Mouse (Mus musculus) liver, adult (tissue): ENCODE data around the gene Umod.
A peak's percentile ranks its signal among the peaks of the same experiment; 100 is the strongest.

ENCODE experiments used
- GATA4 ChIP-seq: IDR thresholded peaks from 2 replicates; pipeline ENCODE4 v1.6.1; 2014; ENCODE audit warnings: mild to moderate bottlenecking, low read length; ENCODE audit not compliant: insufficient replicate concordance

Umod gene

GRCm38 (mm10) chr7:119479256-119479655, at the start of gene Umod:
TSS of gene Umod (minus strand) at chr7:119479282.
- TF ChIP-seq GATA4, result no peak

GRCm38 (mm10) chr7:119528617-119529016, 49.5 kb upstream of the Umod start:
- TF ChIP-seq GATA4, result no peak

- no peak for TF ChIP-seq GATA4
Measured at GRCm38 (mm10) chr7:119527548-119527947, 48.5 kb upstream of the Umod start.

- peak; percentile 62; the same call in 1 of the 2 replicates for TF ChIP-seq GATA4
Measured at GRCm38 (mm10) chr7:119527135-119527534, 48.1 kb upstream of the Umod start.

GRCm38 (mm10) chr7:119526486-119526885, 47.4 kb upstream of the Umod start:
- no peak for TF ChIP-seq GATA4

GRCm38 (mm10) chr7:119525881-119526281, 46.8 kb upstream of the Umod start:
- TF ChIP-seq GATA4, result peak; percentile 61; the same call in 1 of the 2 replicates

GRCm38 (mm10) chr7:119523389-119523788, 44.3 kb upstream of the Umod start, which contains the start of gene Pdilt:
TSS of gene Pdilt (minus strand) at chr7:119523489.
- no peak for TF ChIP-seq GATA4

- TF ChIP-seq GATA4, result peak; percentile 53; the same call in 1 of the 2 replicates
Measured at GRCm38 (mm10) chr7:119522385-119522784, 43.3 kb upstream of the Umod start.

GRCm38 (mm10) chr7:119521816-119522215, 42.7 kb upstream of the Umod start:
- no peak for TF ChIP-seq GATA4

GRCm38 (mm10) chr7:119519654-119520053, 40.6 kb upstream of the Umod start:
- no peak for TF ChIP-seq GATA4

- TF ChIP-seq GATA4, result no peak
Measured at GRCm38 (mm10) chr7:119519163-119519562, 40.1 kb upstream of the Umod start, which contains the start of gene Acsm5. TSS of gene Acsm5 (plus strand) at chr7:119519463.

GRCm38 (mm10) chr7:119516272-119516558, 37.1 kb upstream of the Umod start:
- TF ChIP-seq GATA4, result no peak

- TF ChIP-seq GATA4, result no peak
Measured at GRCm38 (mm10) chr7:119515492-119516271, 36.6 kb upstream of the Umod start.

GRCm38 (mm10) chr7:119513056-119513455, 34.0 kb upstream of the Umod start:
- TF ChIP-seq GATA4, result no peak

GRCm38 (mm10) chr7:119511143-119511542, 32.1 kb upstream of the Umod start:
- TF ChIP-seq GATA4, result no peak

GRCm38 (mm10) chr7:119490041-119490780, 11.1 kb upstream of the Umod start:
- TF ChIP-seq GATA4, result no peak
